Mouse (Mus musculus): ENCODE measurements around the gene Accs.

Accs gene

GRCm38 (mm10) chr2:93851303-93851702, 1.6 kb upstream of the Accs start:
- no peak for DNase-seq (ENCODE audit: low spot score in 2 of 2)

- peak in 1 of 2 experiments; percentile 4 for DNase-seq (ENCODE audit: low spot score in 2 of 2)
These were observed 688 bp upstream of the Accs start for GRCm38 (mm10) chr2:93850317-93850944.

- DNase-seq (ENCODE audit: low spot score in 2 of 2): no peak
These were observed 8.4 kb downstream of the Accs start for GRCm38 (mm10) chr2:93841349-93841748.

DNA sequence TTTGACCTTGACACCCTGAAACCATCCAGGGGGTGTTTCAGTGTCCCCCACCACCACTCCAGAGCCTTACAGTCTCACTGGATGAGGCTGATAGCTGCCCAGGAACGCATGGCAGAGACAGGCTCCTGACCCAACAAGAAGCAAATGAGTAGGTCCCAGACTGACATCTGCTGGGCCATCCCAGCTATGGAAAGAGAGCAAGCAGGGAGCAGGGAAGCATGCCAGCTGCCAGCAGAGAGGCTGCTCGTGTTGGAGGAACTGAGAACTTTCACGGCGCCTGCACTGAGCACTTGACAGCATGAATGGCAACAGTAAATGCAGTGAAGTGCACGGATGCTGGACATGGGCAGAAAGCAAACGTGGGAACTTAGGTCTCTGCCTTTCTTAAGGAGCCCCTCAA, 9.6 kb downstream of the Accs start:
- no peak for DNase-seq (ENCODE audit: low spot score in 2 of 2)

DNA sequence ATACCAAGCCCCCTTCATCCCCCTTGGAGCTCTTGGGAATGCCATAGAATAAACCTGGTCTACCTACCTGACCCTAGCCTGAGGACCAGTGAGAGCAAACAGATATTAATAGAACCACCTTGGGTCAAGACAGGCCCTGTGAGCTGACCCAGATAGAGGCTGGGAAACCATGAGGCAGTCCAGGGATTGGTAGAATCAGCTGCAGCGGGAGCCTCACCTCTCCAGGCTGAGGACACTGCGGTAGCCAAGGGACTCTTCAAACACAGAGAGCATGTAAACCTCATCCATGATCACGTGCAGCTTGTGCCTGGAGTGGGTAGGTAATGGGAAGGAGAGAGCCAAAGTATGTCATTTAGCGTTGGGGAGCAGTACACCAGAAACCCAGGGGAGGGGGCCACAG, 10.8 kb downstream of the Accs start:
- DNase-seq (ENCODE audit: low spot score in 2 of 2): no peak

DNA sequence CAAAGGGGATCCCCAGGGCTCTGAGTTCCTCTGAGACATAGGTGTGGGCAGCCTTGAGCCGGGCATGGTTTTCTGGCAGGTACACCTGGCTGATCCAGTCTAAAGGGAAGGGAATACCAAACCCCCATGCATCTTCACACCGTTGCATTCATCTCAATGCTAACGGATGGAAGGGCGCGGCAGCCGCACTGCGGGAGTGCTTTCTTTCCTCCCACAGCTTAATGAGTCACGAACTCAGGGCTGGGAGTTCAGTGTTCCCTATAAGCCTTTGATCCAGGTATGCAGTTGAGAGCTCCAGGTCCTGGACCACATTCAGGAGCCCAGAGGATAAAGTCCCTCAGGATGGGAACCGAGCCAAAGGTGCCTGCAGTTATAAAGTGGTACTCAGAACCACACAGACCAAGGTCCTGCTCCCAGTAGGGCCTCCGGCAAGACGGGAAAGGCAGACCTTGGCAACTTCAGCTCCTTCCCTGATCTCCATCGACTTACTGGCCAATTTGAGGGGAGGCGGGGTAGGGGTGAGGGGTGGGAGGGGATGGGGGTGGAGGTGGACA, 13.4 kb downstream of the Accs start:
- DNase-seq (ENCODE audit: low spot score in 2 of 2): no peak

DNA sequence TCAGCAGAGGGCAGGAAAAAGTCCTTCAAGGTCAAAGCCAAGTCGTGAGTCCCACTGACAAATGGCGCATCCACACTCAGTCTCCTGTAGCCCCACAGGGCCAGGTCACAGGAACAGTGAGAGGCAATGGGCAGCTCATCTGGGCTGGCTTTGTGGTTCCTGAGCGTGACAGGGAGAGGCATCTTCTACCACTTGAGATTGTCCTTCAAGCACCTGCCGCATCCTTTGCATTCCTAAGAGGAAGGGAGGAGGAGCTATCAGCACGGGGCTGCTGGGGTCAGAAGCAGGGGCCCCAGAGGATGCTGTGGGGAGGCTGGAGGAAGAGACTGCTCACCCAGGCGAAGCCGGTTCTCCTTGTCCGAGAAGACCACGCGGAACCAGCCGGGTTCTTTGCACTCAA, 14.1 kb downstream of the Accs start:
- no peak for DNase-seq (ENCODE audit: low spot score in 2 of 2)

- peak; percentile 8 to 47 for DNase-seq (ENCODE audit: low spot score in 2 of 2)
These were observed 26.2 kb downstream of the Accs start for GRCm38 (mm10) chr2:93823519-93823918.

DNA sequence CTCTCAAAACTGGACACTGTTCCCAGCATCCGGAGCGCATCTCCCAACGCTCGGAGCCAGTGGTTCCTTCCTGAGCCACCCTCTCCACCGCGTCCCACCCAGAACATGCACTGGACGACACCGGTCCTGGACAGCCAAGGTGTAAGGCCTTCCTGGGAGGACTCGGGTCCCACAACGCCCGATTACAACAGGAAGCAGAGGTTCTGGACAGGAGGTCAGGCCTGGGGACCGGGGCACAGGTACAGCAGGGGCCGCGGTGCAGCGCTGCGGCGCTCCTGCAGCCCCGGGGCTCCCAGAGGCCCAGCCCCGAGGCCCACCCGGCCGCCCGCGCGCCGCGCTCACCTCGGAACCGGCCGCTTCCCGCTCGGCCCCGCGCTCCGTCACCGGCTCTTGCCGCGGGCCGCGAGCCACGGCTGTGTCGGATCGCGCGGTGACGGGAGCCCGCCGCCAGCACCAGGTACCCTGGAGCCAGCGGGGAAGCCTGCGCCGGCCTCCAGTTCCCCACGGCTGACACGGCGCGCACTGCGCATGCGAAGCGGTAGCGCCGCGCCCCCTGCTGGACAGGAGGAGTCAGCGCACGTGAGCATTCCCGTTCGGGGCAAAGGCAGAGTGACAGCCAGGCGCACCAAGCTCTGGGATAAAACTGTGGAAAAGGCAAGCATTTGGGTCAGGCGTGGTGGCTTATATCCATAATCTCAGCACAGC, 27.5 kb downstream of the Accs start, which contains the start of gene Ext2:
Ext2 (minus strand) TSS at position 524 of the 705 bp plus-strand sequence.
- DNase-seq (ENCODE audit: low spot score in 2 of 2): peak; percentile 83 to 93

GRCm38 (mm10) chr2:93817791-93818190, 32.0 kb downstream of the Accs start:
- DNase-seq (ENCODE audit: low spot score in 2 of 2): no peak

GRCm38 (mm10) chr2:93813343-93813742, 36.4 kb downstream of the Accs start:
- no peak for DNase-seq (ENCODE audit: low spot score in 2 of 2)

- peak in 1 of 2 experiments; percentile 36 for DNase-seq (ENCODE audit: low spot score in 2 of 2)
These were observed 37.9 kb downstream of the Accs start for GRCm38 (mm10) chr2:93811812-93812211.

DNA sequence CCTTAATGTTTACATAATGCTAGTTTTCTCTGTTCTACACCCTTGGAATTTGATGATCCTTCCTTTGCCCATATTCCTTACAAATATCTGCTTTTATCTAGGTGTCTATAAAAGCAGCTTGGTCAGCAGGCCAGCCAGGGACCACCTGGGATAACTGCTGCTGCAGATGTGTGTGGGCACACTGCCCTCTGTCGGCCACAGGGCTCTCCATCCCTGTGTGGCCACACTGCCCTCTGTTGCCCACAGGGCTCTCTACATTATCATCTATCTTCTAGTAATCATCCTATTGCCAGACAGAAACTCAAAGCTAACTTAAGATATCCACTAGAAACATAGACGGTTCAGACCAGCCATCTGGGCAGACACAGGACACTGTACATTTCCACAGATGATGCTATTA, 39.8 kb downstream of the Accs start:
- DNase-seq (ENCODE audit: low spot score in 2 of 2): no peak

DNA sequence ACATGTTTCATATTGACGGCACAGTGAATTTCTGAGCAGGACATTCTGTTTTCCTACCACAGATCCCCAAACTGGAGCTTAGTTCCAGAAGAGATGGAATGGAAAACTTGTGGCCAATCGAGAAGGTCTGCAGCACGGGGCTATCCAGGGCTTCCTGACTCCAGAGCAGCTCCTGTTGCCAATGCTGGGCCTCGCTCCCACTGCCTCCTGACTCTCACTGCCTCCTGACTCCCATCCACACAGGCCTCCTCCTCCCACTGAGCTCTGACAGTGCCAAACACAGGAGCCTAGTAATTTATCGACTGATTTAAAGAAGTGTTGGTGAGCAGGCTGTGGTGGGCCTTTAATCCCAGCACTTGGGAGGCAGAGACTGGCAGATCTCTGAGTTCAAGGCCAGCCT, 41.7 kb downstream of the Accs start:
- DNase-seq (ENCODE audit: low spot score in 2 of 2): no peak

DNA sequence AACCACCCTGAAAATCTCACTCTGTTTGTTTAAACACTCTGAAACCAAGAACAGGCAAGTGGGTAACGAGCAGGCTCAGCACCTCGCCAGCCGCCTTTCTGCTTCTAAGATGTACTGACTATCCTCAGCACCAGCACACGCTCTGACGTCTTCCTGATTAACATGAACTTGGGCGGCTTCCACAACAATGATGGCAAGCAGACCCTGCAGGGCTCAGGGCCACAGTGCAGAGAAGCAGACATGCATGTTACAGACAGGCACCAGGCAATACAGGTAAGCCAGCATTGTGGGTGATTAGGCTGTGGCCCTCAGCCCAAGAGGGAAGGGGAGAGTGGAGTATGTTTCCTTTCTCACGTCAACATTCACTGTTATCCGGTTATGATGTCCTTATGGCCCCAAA, 42.3 kb downstream of the Accs start:
- no peak for DNase-seq (ENCODE audit: low spot score in 2 of 2)

- no peak for DNase-seq (ENCODE audit: low spot score in 2 of 2)
These were observed 43.1 kb downstream of the Accs start for GRCm38 (mm10) chr2:93806487-93807201.

DNA sequence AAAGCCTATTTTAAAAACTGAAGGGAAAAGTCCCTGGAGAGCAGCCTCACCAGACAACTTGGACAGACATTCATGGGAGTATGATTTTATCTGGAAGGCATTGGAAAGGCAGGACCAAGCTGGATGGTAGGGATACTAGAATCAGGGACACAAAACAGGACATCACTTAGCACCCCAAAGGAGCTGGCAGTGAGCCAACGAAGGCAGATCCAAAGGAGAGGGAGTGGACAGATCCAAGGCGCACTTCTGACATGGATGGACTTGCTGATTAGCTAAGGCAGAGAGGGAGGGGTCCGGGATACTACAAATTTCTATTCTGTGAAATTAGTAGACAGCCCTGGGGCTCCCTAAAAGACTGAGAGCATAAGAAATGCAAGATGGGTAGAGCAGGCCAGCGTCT, 44.2 kb downstream of the Accs start:
- DNase-seq (ENCODE audit: low spot score in 2 of 2): no peak

- DNase-seq (ENCODE audit: low spot score in 2 of 2): no peak
These were observed 44.7 kb downstream of the Accs start for GRCm38 (mm10) chr2:93805066-93805465.

DNA sequence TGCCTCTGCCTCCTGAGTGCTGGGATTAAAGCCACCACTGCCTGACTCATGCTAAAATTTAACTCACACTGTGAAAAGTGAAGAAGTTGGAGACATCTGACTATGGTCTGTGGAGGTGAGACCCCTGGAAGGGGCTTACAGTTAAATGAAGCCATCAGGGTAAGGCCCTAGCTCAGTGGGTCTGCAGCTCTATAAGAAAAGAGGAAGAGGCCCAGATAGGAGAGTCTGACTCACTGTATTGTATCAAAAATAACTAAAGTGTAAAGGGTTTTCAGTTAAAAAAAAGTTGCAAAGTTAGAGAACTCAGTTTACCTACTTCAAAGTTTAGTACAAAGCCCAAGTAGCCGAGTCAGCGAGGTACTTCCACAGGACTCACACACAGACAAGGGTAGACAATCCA, 46.8 kb downstream of the Accs start:
- no peak for DNase-seq (ENCODE audit: low spot score in 2 of 2)

DNA sequence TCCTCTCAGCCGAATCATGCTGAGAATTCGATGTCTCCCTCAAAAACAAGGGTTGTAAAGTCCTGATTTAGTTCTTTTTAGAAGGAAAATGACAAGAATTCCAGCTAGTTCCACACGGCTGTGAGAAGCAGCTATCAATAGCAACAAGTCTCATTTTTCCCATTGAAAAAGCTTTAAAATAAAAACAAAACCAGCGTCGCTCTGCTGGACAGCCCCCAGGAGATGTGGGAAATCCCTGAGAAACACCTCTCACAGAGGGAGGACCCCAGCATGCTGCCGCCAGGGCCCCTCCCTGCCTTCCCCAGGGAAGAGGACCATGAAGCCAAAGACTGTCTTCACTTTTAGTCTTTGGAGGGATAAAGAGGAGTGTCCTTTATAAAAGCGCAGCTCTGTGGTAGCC, 48.6 kb downstream of the Accs start:
- no peak for DNase-seq (ENCODE audit: low spot score in 2 of 2)

DNA sequence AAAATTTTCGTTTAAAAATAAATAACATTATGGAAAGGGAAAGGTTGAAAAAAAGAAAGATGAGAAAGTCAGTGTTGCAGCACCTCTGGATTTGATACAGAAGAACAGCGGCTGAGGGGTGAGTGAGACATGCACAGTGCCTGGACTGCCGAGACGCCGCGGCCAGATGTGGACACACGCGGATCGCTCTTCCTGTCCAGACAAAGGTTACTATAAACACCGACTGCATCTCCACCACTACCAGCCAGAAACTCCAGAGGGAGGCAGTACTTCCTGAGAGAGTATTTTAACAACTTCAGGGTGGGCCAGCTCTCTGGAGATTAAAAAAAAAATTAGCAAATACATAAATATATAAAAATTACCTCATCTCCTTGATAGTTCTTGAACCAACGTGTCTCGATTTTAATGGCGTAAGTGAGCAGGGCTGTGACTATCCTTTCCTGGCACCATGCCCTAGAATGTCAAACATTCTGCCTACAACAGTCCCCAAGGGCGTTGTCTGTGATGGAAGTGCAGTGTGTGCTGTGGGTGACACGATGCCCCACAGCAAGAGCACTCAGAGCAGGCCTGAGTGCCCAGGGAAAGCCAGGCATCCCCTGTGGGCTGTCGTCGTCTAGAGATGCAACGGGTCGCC, 52.5 kb downstream of the Accs start:
- no peak for DNase-seq (ENCODE audit: low spot score in 2 of 2)

DNA sequence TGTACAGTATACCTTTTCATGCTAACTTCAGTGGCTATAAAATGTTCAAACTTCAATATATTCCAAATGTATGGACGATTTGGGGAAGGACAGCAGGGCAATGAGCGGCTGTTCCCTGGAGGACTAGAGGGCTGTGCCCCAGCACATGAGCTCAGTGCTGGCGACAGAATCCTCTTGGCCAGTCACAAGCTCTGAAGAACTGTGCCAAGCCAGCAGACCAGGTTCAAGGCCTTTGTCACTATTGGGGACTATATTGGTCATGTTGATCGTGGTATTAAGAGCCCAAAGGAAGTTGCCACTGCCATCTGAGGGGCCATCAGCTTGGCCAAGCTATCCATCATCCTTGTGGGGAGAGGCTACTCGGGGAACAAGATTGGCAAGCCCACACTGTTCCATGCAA, 55.4 kb downstream of the Accs start:
- no peak for DNase-seq (ENCODE audit: low spot score in 2 of 2)
